Mouse (Mus musculus): ENCODE measurements at regions not wholly inside any gene's neighbourhood (a gene's known extent, or its start where the extent isn't known, plus 50 kb on each side); places are given as distances from the start of the nearest gene placed in this dataset.

GRCm38 (mm10) chr14:25027842-25028241 is 431.1 kb upstream of the Zmiz1 start:
- TF ChIP-seq CTCF (IDR thresholded peaks at IDR 0.05; ENCODE audit: borderline replicate concordance, extremely low read depth, insufficient read depth, insufficient read length) = no peak
- no peak for TF ChIP-seq POLR2A (IDR thresholded peaks at IDR 0.05; ENCODE audit: borderline replicate concordance, extremely low read depth, insufficient read depth, insufficient read length, poor library complexity, severe bottlenecking)

Data from brain, embryonic 14.5 days (tissue).